Mouse (Mus musculus): ENCODE results near the gene Masp1.

DNA sequence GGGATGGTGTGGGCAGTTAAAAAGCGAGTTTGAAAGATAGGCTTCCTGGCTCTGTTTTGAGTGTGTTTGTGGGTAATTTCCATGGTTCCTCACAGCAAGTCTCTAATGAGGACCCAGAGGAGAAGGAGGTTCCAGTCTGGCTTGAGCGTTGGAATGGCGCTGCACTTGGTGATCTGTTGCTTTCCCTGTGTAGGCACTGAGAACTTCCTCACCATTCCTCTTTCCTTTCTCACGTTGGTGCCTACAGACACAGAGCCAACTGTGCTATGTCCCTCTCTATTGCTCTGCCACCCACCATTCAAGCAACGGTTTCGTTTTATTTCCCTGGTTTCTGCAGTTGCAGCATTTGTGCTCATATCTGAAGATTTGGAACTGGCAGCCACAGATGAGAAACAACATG, 107.7 kb downstream of the Masp1 start:
- no peak for TF ChIP-seq CTCF (IDR thresholded peaks at IDR 0.05; ENCODE audit: low read depth, low read length)
- TF ChIP-seq POLR2A (IDR thresholded peaks at IDR 0.05; ENCODE audit: extremely low read depth, insufficient read depth, low read length): no peak

Measured in liver, adult 2 months (tissue).